9 mouse cellular contexts compared by ENCODE assay signal in genomic region chr14:14351721-14352590, GRCm38 (mm10). TPM values are rescaled to one million over a fixed set of nuclear protein-coding genes. Genes with fewer than 3 reads are reported as not detected.
A peak's percentile ranks its signal among the peaks of the same experiment; 100 is the strongest.
DNase-seq lines count a peak whose midpoint lies in the region; ATAC-seq and TF ChIP-seq lines count a peak whose summit lies in the region.
"Had no signal": no experiment of that assay in that cellular context is flagged by ENCODE, and none has a peak within 500 bp of the region (broad histone marks: within the 10 kb centered on the region; RNA-seq: fewer than 3 reads in every experiment).

No protein-coding gene starts in this region.

- TF ChIP-seq POLR2A in lung, adult 2 months (IDR thresholded peaks at IDR 0.05; ENCODE audit: borderline replicate concordance, extremely low read depth, low read depth, low read length) = no peak
- TF ChIP-seq POLR2A in heart, adult 2 months (IDR thresholded peaks at IDR 0.05; ENCODE audit: insufficient read depth, low read depth, low read length) = no peak

- peaks cover 81% of the 10 kb centered on the region for H3K9me3 ChIP-seq in lung, embryonic 14.5 days (ENCODE audit: low read depth, low read length)
- peaks cover 61% of the 10 kb centered on the region for H3K9me3 ChIP-seq in hindbrain, embryonic 14.5 days (ENCODE audit: control insufficient read depth, low read length)
- peaks cover 42% of the 10 kb centered on the region for H3K9me3 ChIP-seq in neural tube, embryonic 13.5 days

- H3K9ac ChIP-seq in lung, embryonic 14.5 days = no peak overlapping the region
- no peak overlapping the region for H3K9ac ChIP-seq in hindbrain, embryonic 14.5 days
- no peak overlapping the region for H3K9ac ChIP-seq in neural tube, embryonic 13.5 days
- H3K9ac ChIP-seq in heart, adult 2 months (ENCODE audit: low read depth, low read length) = no peak overlapping the region
- H3K9ac ChIP-seq: embryonic facial prominence, embryonic 13.5 days had no signal

- no peaks in the 10 kb centered on the region for H3K27me3 ChIP-seq in lung, embryonic 14.5 days (ENCODE audit: insufficient read depth, low read length)
- H3K27me3 ChIP-seq in hindbrain, embryonic 14.5 days (ENCODE audit: control insufficient read depth, insufficient read depth, low read length) = no peaks in the 10 kb centered on the region
- no peaks in the 10 kb centered on the region for H3K27me3 ChIP-seq in neural tube, embryonic 13.5 days
- H3K27me3 ChIP-seq in heart, adult 2 months (ENCODE audit: control insufficient read depth, insufficient read depth, low read length) = no peaks in the 10 kb centered on the region
- H3K27me3 ChIP-seq: embryonic facial prominence, embryonic 13.5 days had no signal

- H3K4me1 ChIP-seq in lung, embryonic 14.5 days (ENCODE audit: insufficient read depth) = no peaks in the 10 kb centered on the region
- no peaks in the 10 kb centered on the region for H3K4me1 ChIP-seq in lung, adult 2 months (ENCODE audit: control insufficient read depth, insufficient read depth, low read length)
- H3K4me1 ChIP-seq in hindbrain, embryonic 14.5 days (replicated peaks; ENCODE audit: control insufficient read depth, insufficient read depth, low read length) = no peaks in the 10 kb centered on the region
- H3K4me1 ChIP-seq in neural tube, embryonic 13.5 days (replicated peaks) = no peaks in the 10 kb centered on the region
- H3K4me1 ChIP-seq in heart, adult 2 months (ENCODE audit: control insufficient read depth, insufficient read depth, low read length) = no peaks in the 10 kb centered on the region
- H3K4me1 ChIP-seq: embryonic facial prominence, embryonic 13.5 days had no signal

- 92% methylated on average over 9 of the region's 9 CpGs for WGBS in lung, embryonic 14.5 days
- 93% methylated on average over 9 of the region's 9 CpGs for WGBS in lung, adult 2 months
- 80% methylated on average over 9 of the region's 9 CpGs for WGBS in hindbrain, embryonic 14.5 days
- WGBS in neural tube, embryonic 13.5 days = 84% methylated on average over 9 of the region's 9 CpGs
- 95% methylated on average over 9 of the region's 9 CpGs for WGBS in heart, adult 2 months

- no peaks in the 10 kb centered on the region for H3K36me3 ChIP-seq in lung, embryonic 14.5 days (ENCODE audit: insufficient read depth)
- H3K36me3 ChIP-seq in hindbrain, embryonic 14.5 days (replicated peaks; ENCODE audit: control insufficient read depth, insufficient read depth) = no peaks in the 10 kb centered on the region
- peaks cover 4% of the 10 kb centered on the region; the same call in 1 of the 2 replicates for H3K36me3 ChIP-seq in neural tube, embryonic 13.5 days
- H3K36me3 ChIP-seq in heart, adult 2 months (ENCODE audit: control insufficient read depth, insufficient read depth, low read length) = no peaks in the 10 kb centered on the region

- TF ChIP-seq EP300 in heart, adult 2 months (IDR thresholded peaks at IDR 0.05; ENCODE audit: insufficient read depth, low read depth, low read length) = no peak

- intact Hi-C loops in heart, adult 2 months (cut with DNase I) = no loop called here

- peak; percentile 2 for DNase-seq in lung, embryonic 14.5 days
- DNase-seq in lung, adult 2 months = no peak
- peak; percentile 52 for DNase-seq in ZHBTc4 (ENCODE audit: low read depth, low spot score)
- DNase-seq in hindbrain, embryonic 14.5 days (ENCODE audit: low spot score) = peak; percentile 64
- DNase-seq in heart, adult 2 months = no peak
- no peak for DNase-seq in lung, adult 18-20 months

- H3K27ac ChIP-seq in lung, embryonic 14.5 days (ENCODE audit: low read depth) = no peak overlapping the region
- H3K27ac ChIP-seq in hindbrain, embryonic 14.5 days = no peak overlapping the region
- H3K27ac ChIP-seq in neural tube, embryonic 13.5 days (replicated peaks) = no peak overlapping the region
- H3K27ac ChIP-seq in heart, adult 2 months = no peak overlapping the region
- H3K27ac ChIP-seq: embryonic facial prominence, embryonic 13.5 days had no signal

- no peak overlapping the region for H3K4me2 ChIP-seq in lung, embryonic 14.5 days
- H3K4me2 ChIP-seq in hindbrain, embryonic 14.5 days (replicated peaks) = no peak overlapping the region
- no peak overlapping the region for H3K4me2 ChIP-seq in neural tube, embryonic 13.5 days
- H3K4me2 ChIP-seq: embryonic facial prominence, embryonic 13.5 days had no signal

- no peaks in the 10 kb centered on the region for H3K79me2 ChIP-seq in heart, adult 2 months (replicated peaks; ENCODE audit: control insufficient read depth, insufficient read depth, low read length)

- ATAC-seq in lung, embryonic 14.5 days (ENCODE audit: insufficient read depth) = no peak
- peak; percentile 35 for ATAC-seq in hindbrain, embryonic 14.5 days (ENCODE audit: low FRiP score)
- ATAC-seq in neural tube, embryonic 13.5 days (ENCODE audit: low read depth) = peak; percentile 21

- no peak for TF ChIP-seq CTCF in lung, embryonic 14.5 days (IDR thresholded peaks at IDR 0.05; ENCODE audit: low read depth)
- TF ChIP-seq CTCF in lung, adult 2 months (IDR thresholded peaks at IDR 0.05; ENCODE audit: insufficient read depth, low read length) = no peak
- no peak for TF ChIP-seq CTCF in heart, adult 2 months (IDR thresholded peaks at IDR 0.05)

- H3K4me3 ChIP-seq in lung, embryonic 14.5 days (ENCODE audit: low read depth, low read length) = no peak overlapping the region
- no peak overlapping the region for H3K4me3 ChIP-seq in lung, adult 2 months (replicated peaks; ENCODE audit: extremely low read depth, low read depth, low read length)
- no peak overlapping the region for H3K4me3 ChIP-seq in hindbrain, embryonic 14.5 days (replicated peaks; ENCODE audit: low read length)
- no peak overlapping the region for H3K4me3 ChIP-seq in neural tube, embryonic 13.5 days
- H3K4me3 ChIP-seq in heart, adult 2 months = no peak overlapping the region
- H3K4me3 ChIP-seq: embryonic facial prominence, embryonic 13.5 days had no signal

RNA-seq across cellular contexts. Expression of gene Il3ra, which starts 5.9 kb away (rescaled TPM):
- 7.9 and 10.3 TPM in 2 replicates for polyA plus RNA-seq in lung, embryonic 14.5 days (2014; fragmentation: Nextera tagmentation; extraction: Ambion mirVana)
- 89.7 and 119 TPM in 2 replicates for polyA plus RNA-seq in lung, adult 2 months (2012; rRNA removed)
- 2.2 and 2.7 TPM in 2 replicates for polyA plus RNA-seq in hindbrain, embryonic 14.5 days (2014; fragmentation: Nextera tagmentation; extraction: Ambion mirVana)
- 1.2 and 3.0 TPM in 2 replicates for polyA plus RNA-seq in neural tube, embryonic 13.5 days (2015; fragmentation: Nextera tagmentation; extraction: Ambion mirVana)
- 1 to 10 TPM; 2.6 to 3.7 TPM for total RNA-seq in heart, adult 2 months (2021)
- polyA plus RNA-seq in heart, adult 2 months (2012; rRNA removed) = 9.9 and 18.4 TPM in 2 replicates

RNA-seq across cellular contexts. Expression of gene Olfr31, which starts 29.3 kb away (rescaled TPM):
- not detected in 2 replicates for polyA plus RNA-seq in lung, embryonic 14.5 days (2014; fragmentation: Nextera tagmentation; extraction: Ambion mirVana)
- not detected in 2 replicates for polyA plus RNA-seq in lung, adult 2 months (2012; rRNA removed)
- polyA plus RNA-seq in hindbrain, embryonic 14.5 days (2014; fragmentation: Nextera tagmentation; extraction: Ambion mirVana) = not detected in 2 replicates
- not detected in 2 replicates for polyA plus RNA-seq in neural tube, embryonic 13.5 days (2015; fragmentation: Nextera tagmentation; extraction: Ambion mirVana)
- total RNA-seq in heart, adult 2 months (2021) = not detected
- not detected in 2 replicates for polyA plus RNA-seq in heart, adult 2 months (2012; rRNA removed)
- polyA plus RNA-seq: embryonic facial prominence, embryonic 13.5 days; limb, embryonic 14.5 days had no signal

RNA-seq across cellular contexts. Expression of gene Olfr721-ps1, which starts 49.1 kb away (rescaled TPM):
- not detected in 2 replicates for polyA plus RNA-seq in lung, embryonic 14.5 days (2014; fragmentation: Nextera tagmentation; extraction: Ambion mirVana)
- not detected in 2 replicates for polyA plus RNA-seq in lung, adult 2 months (2012; rRNA removed)
- polyA plus RNA-seq in hindbrain, embryonic 14.5 days (2014; fragmentation: Nextera tagmentation; extraction: Ambion mirVana) = not detected in 2 replicates
- polyA plus RNA-seq in neural tube, embryonic 13.5 days (2015; fragmentation: Nextera tagmentation; extraction: Ambion mirVana) = not detected in 2 replicates
- not detected for total RNA-seq in heart, adult 2 months (2021)
- not detected in 2 replicates for polyA plus RNA-seq in heart, adult 2 months (2012; rRNA removed)
- polyA plus RNA-seq: embryonic facial prominence, embryonic 13.5 days; limb, embryonic 14.5 days had no signal

Comparison
In these comparisons a context has a peak if more than half of its experiments do, and no peak if none do; other contexts are left out.
1. DNase-seq: peak in lung, embryonic 14.5 days (single experiment), ZHBTc4 (single experiment) and hindbrain, embryonic 14.5 days (single experiment); none in lung, adult 2 months (single experiment), heart, adult 2 months (0 of 2) and lung, adult 18-20 months (0 of 2).